Mouse (Mus musculus): ENCODE measurements around the gene Syn1. TPM values are rescaled to one million over a fixed set of nuclear protein-coding genes. Genes with fewer than 3 reads are reported as not detected.

Gene Syn1
- 0.08 TPM in 1 of 2 replicates, not detected in the other for polyA plus RNA-seq (2015; fragmentation: Nextera tagmentation; extraction: Ambion mirVana)

DNA sequence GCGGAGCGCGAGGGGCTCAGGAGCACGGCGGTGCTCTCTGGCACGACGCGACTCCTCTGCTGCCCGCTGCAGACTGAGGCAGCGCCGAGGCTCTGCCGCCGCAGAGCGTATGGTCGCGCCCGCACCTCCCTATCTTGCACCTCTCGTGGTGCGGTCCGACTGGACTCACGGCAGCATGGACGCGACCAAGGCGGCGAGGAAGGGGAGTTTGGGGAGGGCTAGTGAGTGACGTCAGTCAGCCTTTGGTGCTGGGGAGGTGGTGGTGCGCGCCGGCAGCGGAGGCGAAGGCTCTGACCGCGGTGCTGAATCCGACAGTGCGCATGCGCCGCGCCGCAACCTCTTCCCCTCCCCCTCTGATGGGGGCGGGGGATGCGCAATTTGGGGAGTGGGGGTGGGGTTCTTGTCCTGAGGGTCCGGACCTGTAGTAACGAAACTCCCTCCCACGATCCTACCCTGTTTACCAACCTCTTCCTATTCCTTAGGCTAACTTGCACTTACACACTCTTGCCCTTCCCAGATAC is at the start of gene Syn1:
Gene Syn1, minus strand, starts transcription at position 161 of the 521 bp plus-strand sequence.
- Histone ChIP-seq H3K27ac (ENCODE audit: low read length) (no peak within 1 kb of the TSS), H3K4me2 (ENCODE audit: low read depth, low read length) (peak within 1 kb of the TSS; percentile 55), H3K36me3 (ENCODE audit: control insufficient read depth, insufficient read depth) (no peaks in the 10 kb centered on the region), H3K9me3 (replicated peaks; ENCODE audit: control insufficient read depth, low read length) (no peaks in the 10 kb centered on the region), H3K4me3 (ENCODE audit: low read depth, low read length) (peak within 1 kb of the TSS; percentile 45), H3K9ac (ENCODE audit: low read depth, low read length) (no peak within 1 kb of the TSS), H3K27me3 (ENCODE audit: control insufficient read depth, insufficient read depth, low read depth, low read length) (peaks cover 34% of the 10 kb centered on the region), H3K4me1 (ENCODE audit: control insufficient read depth, low read depth, low read length) (no peaks in the 10 kb centered on the region)
- 13% methylated on average over 33 of the region's 44 CpGs for WGBS (ENCODE audit: insufficient replicate concordance)
- peak; percentile 76 for ATAC-seq (ENCODE audit: low read depth)

DNA sequence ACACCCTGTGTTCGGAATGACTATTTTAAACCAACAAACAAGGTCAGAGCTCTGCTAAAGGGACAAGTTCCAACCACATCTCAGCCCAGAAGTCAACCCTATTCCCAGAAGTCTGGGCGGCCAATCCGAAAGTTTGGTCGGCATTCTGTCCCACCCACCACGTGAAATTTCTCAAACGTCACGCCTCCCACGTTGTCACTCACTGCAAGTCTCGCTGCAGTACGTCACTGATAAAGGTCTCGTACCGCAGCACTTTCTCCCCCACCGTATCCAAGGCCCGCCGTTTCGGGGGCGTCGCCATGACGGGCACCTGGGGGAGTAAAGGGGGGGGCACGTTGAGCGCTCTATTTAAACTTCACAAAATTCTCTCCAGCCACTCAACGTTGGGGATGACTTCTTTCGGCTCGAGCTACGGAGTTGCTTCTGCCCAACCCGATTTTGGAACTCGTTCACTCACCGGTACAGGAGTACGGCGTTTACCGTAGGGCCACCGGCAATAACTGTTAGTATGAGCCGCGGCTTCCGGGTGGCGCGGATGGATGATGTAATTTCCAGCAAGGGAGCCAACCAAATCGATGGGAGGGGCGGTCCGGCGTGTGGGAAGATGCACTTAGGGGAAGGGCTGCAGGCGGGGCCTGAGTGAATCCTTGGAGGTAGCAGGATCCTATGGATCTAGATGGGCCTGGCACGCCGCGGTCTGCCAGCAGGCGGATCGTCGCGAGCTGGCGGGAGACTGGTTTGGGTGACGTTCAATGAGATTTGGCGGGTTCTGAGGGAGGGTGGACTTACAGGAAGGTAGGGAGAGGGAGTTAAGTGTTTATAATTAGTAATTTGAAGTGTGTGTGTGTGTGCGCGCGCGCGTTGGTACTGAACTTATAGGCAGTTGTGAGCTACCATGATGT is 40.9 kb upstream of the Syn1 start, which contains the start of gene Uxt:
Gene Uxt, minus strand, starts transcription at position 541 of the 902 bp plus-strand sequence.
- Histone ChIP-seq H3K4me2 (ENCODE audit: low read depth, low read length) (peak within 1 kb of the TSS; percentile 56), H3K27ac (ENCODE audit: low read length) (peak within 1 kb of the TSS; percentile 90), H3K27me3 (ENCODE audit: control insufficient read depth, insufficient read depth, low read depth, low read length) (no peaks in the 10 kb centered on the region), H3K9me3 (replicated peaks; ENCODE audit: control insufficient read depth, low read length) (no peaks in the 10 kb centered on the region), H3K9ac (ENCODE audit: low read depth, low read length) (peak within 1 kb of the TSS; percentile 69), H3K36me3 (ENCODE audit: control insufficient read depth, insufficient read depth) (no peaks in the 10 kb centered on the region), H3K4me3 (ENCODE audit: low read depth, low read length) (peak within 1 kb of the TSS; percentile 69), H3K4me1 (ENCODE audit: control insufficient read depth, low read depth, low read length) (peaks cover 4% of the 10 kb centered on the region; the same call in 1 of the 2 replicates)
- 22% methylated on average over 57 of the region's 57 CpGs for WGBS (ENCODE audit: insufficient replicate concordance)
- peak; percentile 92 for ATAC-seq (ENCODE audit: low read depth)

GRCm38 (mm10) chrX:20950191-20950880 is 29.5 kb upstream of the Syn1 start, which contains the start of gene Elk1:
Gene Elk1 (minus strand): TSS chrX:20950608.
- Histone ChIP-seq H3K4me3 (ENCODE audit: low read depth, low read length) (peak within 1 kb of the TSS; percentile 65), H3K4me1 (ENCODE audit: control insufficient read depth, low read depth, low read length) (no peaks in the 10 kb centered on the region), H3K9me3 (replicated peaks; ENCODE audit: control insufficient read depth, low read length) (no peaks in the 10 kb centered on the region), H3K36me3 (ENCODE audit: control insufficient read depth, insufficient read depth) (no peaks in the 10 kb centered on the region), H3K27ac (ENCODE audit: low read length) (no peak within 1 kb of the TSS), H3K9ac (ENCODE audit: low read depth, low read length) (peak within 1 kb of the TSS; percentile 64), H3K4me2 (ENCODE audit: low read depth, low read length) (peak within 1 kb of the TSS; percentile 63), H3K27me3 (ENCODE audit: control insufficient read depth, insufficient read depth, low read depth, low read length) (no peaks in the 10 kb centered on the region)
- ATAC-seq (ENCODE audit: low read depth), result peak; percentile 94
- 21% methylated on average over 17 of the region's 30 CpGs for WGBS (ENCODE audit: insufficient replicate concordance)

DNA sequence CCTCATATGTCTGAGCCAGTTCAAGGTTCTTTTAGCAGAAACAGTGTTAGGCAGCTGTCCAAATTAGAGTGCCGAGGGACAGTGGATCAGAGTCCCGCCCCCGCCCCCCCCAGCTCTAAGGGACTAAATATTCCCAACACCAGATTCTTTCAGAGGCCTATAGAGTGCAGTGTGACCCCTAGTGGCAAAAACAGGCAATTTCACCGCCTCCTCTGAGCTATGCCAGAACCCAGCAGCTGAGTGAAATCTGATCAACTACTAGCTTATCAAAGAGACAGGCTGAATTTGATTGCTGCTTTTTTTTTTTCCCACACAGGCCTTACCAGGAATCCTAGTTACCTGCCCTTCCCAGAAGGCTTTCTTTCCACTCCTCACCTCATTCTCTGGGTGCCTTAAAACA is 25.3 kb upstream of the Syn1 start:
- WGBS (ENCODE audit: insufficient replicate concordance), result 5% methylated on average over 4 of the region's 4 CpGs
- no peak overlapping the region for H3K27ac ChIP-seq (ENCODE audit: low read length)
- no peak overlapping the region for H3K4me2 ChIP-seq (ENCODE audit: low read depth, low read length)
- H3K9me3 ChIP-seq (replicated peaks; ENCODE audit: control insufficient read depth, low read length), result no peaks in the 10 kb centered on the region
- H3K4me3 ChIP-seq (ENCODE audit: low read depth, low read length), result no peak overlapping the region
- H3K9ac ChIP-seq (ENCODE audit: low read depth, low read length), result no peak overlapping the region
- no peaks in the 10 kb centered on the region for H3K4me1 ChIP-seq (ENCODE audit: control insufficient read depth, low read depth, low read length)
- ATAC-seq (ENCODE audit: low read depth), result no peak
- H3K36me3 ChIP-seq (ENCODE audit: control insufficient read depth, insufficient read depth), result no peaks in the 10 kb centered on the region
- no peaks in the 10 kb centered on the region for H3K27me3 ChIP-seq (ENCODE audit: control insufficient read depth, insufficient read depth, low read depth, low read length)

DNA sequence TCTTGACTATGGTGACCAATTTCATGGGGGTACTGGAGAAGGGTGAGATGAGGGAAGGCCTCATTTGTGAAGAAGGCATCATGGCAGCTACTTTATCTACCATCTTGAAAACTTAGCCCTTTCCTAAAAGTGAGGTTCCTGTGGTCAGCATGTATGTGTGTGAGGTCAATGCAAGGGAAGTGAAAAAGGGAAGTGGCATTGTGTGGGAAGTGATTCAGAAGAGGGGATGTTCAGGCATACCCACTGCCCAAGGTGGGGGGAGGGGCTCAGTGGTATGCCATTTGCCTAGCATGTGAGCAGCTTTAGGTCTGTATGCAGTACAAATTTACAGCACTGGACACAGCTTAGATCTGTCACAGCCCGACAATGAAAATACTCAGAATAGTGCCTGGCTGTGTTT is 11.2 kb upstream of the Syn1 start:
- Histone ChIP-seq H3K9ac (ENCODE audit: low read depth, low read length) (no peak overlapping the region), H3K4me3 (ENCODE audit: low read depth, low read length) (no peak overlapping the region), H3K4me1 (ENCODE audit: control insufficient read depth, low read depth, low read length) (no peaks in the 10 kb centered on the region), H3K4me2 (ENCODE audit: low read depth, low read length) (no peak overlapping the region), H3K9me3 (replicated peaks; ENCODE audit: control insufficient read depth, low read length) (no peaks in the 10 kb centered on the region), H3K27ac (ENCODE audit: low read length) (no peak overlapping the region), H3K36me3 (ENCODE audit: control insufficient read depth, insufficient read depth) (no peaks in the 10 kb centered on the region), H3K27me3 (ENCODE audit: control insufficient read depth, insufficient read depth, low read depth, low read length) (no peaks in the 10 kb centered on the region)
- 28% methylated on average over 1 of the region's 1 CpGs for WGBS (ENCODE audit: insufficient replicate concordance)
- 0 out of 2 replicates have a peak, but pooled peaks have one; percentile 21 for ATAC-seq (ENCODE audit: low read depth)

DNA sequence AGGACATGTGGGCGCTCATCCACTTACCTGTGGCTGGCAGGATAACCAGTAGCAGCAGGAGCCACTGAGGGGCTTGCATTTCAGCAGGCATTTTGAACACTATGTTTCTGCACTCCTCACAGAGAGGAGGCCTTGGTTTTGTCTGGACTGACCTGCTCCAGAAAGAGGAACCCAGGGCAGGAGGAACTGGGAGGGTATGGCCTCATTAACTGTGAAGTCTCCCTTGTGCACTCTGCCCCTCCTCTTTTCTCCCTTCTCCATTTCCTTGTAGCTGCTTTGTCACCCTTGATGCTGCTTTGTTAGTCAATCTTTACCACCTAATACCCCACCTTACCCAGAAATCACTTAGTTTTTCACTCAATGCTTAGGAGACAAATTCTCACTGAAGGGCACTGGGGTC is 10.6 kb upstream of the Syn1 start, which contains the start of gene Cfp:
Gene Cfp, minus strand, starts transcription at position 192 of the 400 bp plus-strand sequence.
- Histone ChIP-seq H3K4me2 (ENCODE audit: low read depth, low read length) (no peak within 1 kb of the TSS; the same call in 1 of the 2 replicates), H3K9me3 (replicated peaks; ENCODE audit: control insufficient read depth, low read length) (no peaks in the 10 kb centered on the region), H3K9ac (ENCODE audit: low read depth, low read length) (no peak within 1 kb of the TSS), H3K27ac (ENCODE audit: low read length) (no peak within 1 kb of the TSS; the same call in 1 of the 2 replicates), H3K4me1 (ENCODE audit: control insufficient read depth, low read depth, low read length) (no peaks in the 10 kb centered on the region), H3K36me3 (ENCODE audit: control insufficient read depth, insufficient read depth) (no peaks in the 10 kb centered on the region), H3K27me3 (ENCODE audit: control insufficient read depth, insufficient read depth, low read depth, low read length) (no peaks in the 10 kb centered on the region), H3K4me3 (ENCODE audit: low read depth, low read length) (peak within 1 kb of the TSS; percentile 13; the same call in 1 of the 2 replicates)
- ATAC-seq (ENCODE audit: low read depth), result peak; percentile 24; the same call in 1 of the 2 replicates
- 44% methylated on average over 1 of the region's 1 CpGs for WGBS (ENCODE audit: insufficient replicate concordance)

- H3K27me3 ChIP-seq (ENCODE audit: control insufficient read depth, insufficient read depth, low read depth, low read length), result no peaks in the 10 kb centered on the region
- no peak for ATAC-seq (ENCODE audit: low read depth)
- no peak overlapping the region for H3K9ac ChIP-seq (ENCODE audit: low read depth, low read length)
- H3K27ac ChIP-seq (ENCODE audit: low read length), result no peak overlapping the region
- no peak overlapping the region for H3K4me2 ChIP-seq (ENCODE audit: low read depth, low read length)
- H3K9me3 ChIP-seq (replicated peaks; ENCODE audit: control insufficient read depth, low read length), result no peaks in the 10 kb centered on the region
- no peaks in the 10 kb centered on the region for H3K4me1 ChIP-seq (ENCODE audit: control insufficient read depth, low read depth, low read length)
- H3K4me3 ChIP-seq (ENCODE audit: low read depth, low read length), result no peak overlapping the region
- no peaks in the 10 kb centered on the region for H3K36me3 ChIP-seq (ENCODE audit: control insufficient read depth, insufficient read depth)
- WGBS (ENCODE audit: insufficient replicate concordance), result 30% methylated on average over 1 of the region's 1 CpGs
These were observed 9.1 kb upstream of the Syn1 start for GRCm38 (mm10) chrX:20929859-20930258.

DNA sequence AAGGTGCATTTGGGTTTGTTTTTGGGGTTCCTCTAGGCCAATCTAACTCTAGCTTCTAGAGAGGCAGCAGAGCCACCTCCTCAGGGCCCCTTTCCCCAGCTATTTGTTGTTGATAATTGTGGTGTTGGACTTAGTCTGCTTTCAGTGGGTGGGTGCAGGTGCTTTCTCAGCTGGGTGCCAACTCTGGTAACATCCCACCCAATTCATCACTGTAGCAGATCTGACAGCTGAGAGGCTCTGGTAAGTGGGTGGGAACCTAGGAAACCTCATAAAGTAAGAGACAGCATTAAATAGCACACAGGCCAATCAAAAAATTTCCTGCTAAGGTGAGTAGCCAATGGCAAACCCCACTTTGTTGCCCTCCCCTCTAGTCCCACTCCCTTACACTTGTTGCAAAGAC is 4.2 kb upstream of the Syn1 start:
- Histone ChIP-seq H3K4me2 (ENCODE audit: low read depth, low read length) (no peak overlapping the region), H3K27ac (ENCODE audit: low read length) (no peak overlapping the region), H3K4me1 (ENCODE audit: control insufficient read depth, low read depth, low read length) (no peaks in the 10 kb centered on the region), H3K4me3 (ENCODE audit: low read depth, low read length) (no peak overlapping the region), H3K9ac (ENCODE audit: low read depth, low read length) (no peak overlapping the region), H3K9me3 (replicated peaks; ENCODE audit: control insufficient read depth, low read length) (no peaks in the 10 kb centered on the region), H3K36me3 (ENCODE audit: control insufficient read depth, insufficient read depth) (no peaks in the 10 kb centered on the region), H3K27me3 (ENCODE audit: control insufficient read depth, insufficient read depth, low read depth, low read length) (peaks cover 20% of the 10 kb centered on the region)
- ATAC-seq (ENCODE audit: low read depth), result no peak

Data from liver, embryonic 16.5 days (tissue).